Mouse (Mus musculus) spleen, adult 2 months (tissue): ENCODE results near the gene Olfr923.

Experiments used
- CTCF ChIP-seq: fragments of 200-500 bp; IDR thresholded peaks from 2 replicates; pipeline ENCODE4 v1.5.1; 2011; ENCODE audit warnings: mild to moderate bottlenecking, inconsistent platforms; ENCODE audit not compliant: insufficient read depth, insufficient read length, insufficient replicate concordance; ENCODE audit errors: extremely low read depth
- POLR2A ChIP-seq: fragments of 200-500 bp; IDR thresholded peaks from 2 replicates; pipeline ENCODE4 v1.6.1; 2011; ENCODE audit warnings: low read depth, low read length, inconsistent platforms

- TF ChIP-seq CTCF, result no peak
- TF ChIP-seq POLR2A, result no peak
Observed at GRCm38 (mm10) chr9:38792689-38793088, 33.7 kb upstream of the Olfr923 start.
